17 mouse cellular contexts compared by ENCODE assay signal in the genomic region with DNA sequence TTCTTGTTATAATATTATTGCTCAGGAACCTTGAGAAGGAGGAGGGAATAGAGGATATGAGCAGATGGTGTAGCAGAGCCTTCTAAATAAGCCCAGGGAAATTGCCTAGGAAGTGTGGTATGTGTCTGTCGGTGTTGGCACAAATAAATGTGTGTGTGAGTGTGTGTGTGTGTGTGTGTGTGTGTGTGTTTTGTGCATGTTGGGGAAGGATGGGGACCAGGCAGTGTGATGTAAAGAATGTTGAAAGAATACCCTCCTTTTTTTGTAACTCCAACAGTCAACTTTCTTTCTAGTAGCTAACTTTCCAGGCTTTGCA.
A peak's percentile ranks its signal among the peaks of the same experiment; 100 is the strongest.
DNase-seq lines count a peak whose midpoint lies in the region; ATAC-seq and TF ChIP-seq lines count a peak whose summit lies in the region.
"Had no signal": no experiment of that assay in that cellular context is flagged by ENCODE, and none has a peak within 500 bp of the region (broad histone marks: within the 10 kb centered on the region; RNA-seq: fewer than 3 reads in every experiment).

No protein-coding gene starts in this region.

- no peak overlapping the region for H3K27ac ChIP-seq in lung, postnatal 0 days (ENCODE audit: low read length)
- H3K27ac ChIP-seq: heart, embryonic 10.5 days had no signal

- no peaks in the 10 kb centered on the region for H3K4me1 ChIP-seq in lung, postnatal 0 days (ENCODE audit: insufficient read depth, low read depth, low read length)
- H3K4me1 ChIP-seq: heart, embryonic 10.5 days had no signal

- 73% methylated on average over 1 of the region's 1 CpGs for WGBS in lung, postnatal 0 days

- no peak for TF ChIP-seq EP300 in lung, postnatal 0 days (IDR thresholded peaks at IDR 0.05)

- peak; percentile 16 for DNase-seq in cerebellum, adult 11 months
- peak; percentile 3 to 28 for DNase-seq in layer of hippocampus, adult 18-20 months (ENCODE audit: low spot score in 2 of 2)
- DNase-seq in layer of hippocampus, postnatal 10 days (ENCODE audit: low spot score in 2 of 2) = no peak
- DNase-seq in brain, embryonic 18.5 days (ENCODE audit: low read depth, low spot score) = peak; percentile 24
- peak; percentile 19 to 24 for DNase-seq in cerebellum, postnatal 36 days
- no peak for DNase-seq in gastrocnemius, adult 8-10 months (ENCODE audit: low spot score in 2 of 2)
- DNase-seq in lung, postnatal 0 days (ENCODE audit: low spot score) = no peak
- DNase-seq: adrenal gland, postnatal 25 days; gastrocnemius, postnatal 14 days; kidney, adult 2 months; kidney, postnatal 36 days; lung, embryonic 14.5 days; midbrain, embryonic 14.5 days; thymus, postnatal 25 days had no signal

- ATAC-seq in cerebellum, adult (ENCODE audit: insufficient number of reproducible peaks, low FRiP score, low TSS enrichment) = no peak
- no peak for ATAC-seq in lung, postnatal 0 days
- ATAC-seq: hindbrain, embryonic 16.5 days had no signal

- no peaks in the 10 kb centered on the region for H3K27me3 ChIP-seq in lung, postnatal 0 days (replicated peaks; ENCODE audit: insufficient read depth, low read length)

- no peaks in the 10 kb centered on the region for H3K9me3 ChIP-seq in lung, postnatal 0 days (ENCODE audit: low read length)
- H3K9me3 ChIP-seq: heart, embryonic 10.5 days had no signal

- TF ChIP-seq CTCF in lung, postnatal 0 days (IDR thresholded peaks at IDR 0.05) = no peak

- H3K36me3 ChIP-seq in lung, postnatal 0 days (ENCODE audit: insufficient read depth, low read length) = no peaks in the 10 kb centered on the region
- H3K36me3 ChIP-seq: heart, embryonic 10.5 days had no signal

- no peak overlapping the region for H3K4me3 ChIP-seq in lung, postnatal 0 days (ENCODE audit: low read depth, low read length)
- H3K4me3 ChIP-seq: heart, embryonic 10.5 days had no signal

- no peak overlapping the region for H3K4me2 ChIP-seq in lung, postnatal 0 days (replicated peaks; ENCODE audit: low read depth, low read length)
- H3K4me2 ChIP-seq: lung, embryonic 14.5 days had no signal

- no peak overlapping the region for H3K9ac ChIP-seq in lung, postnatal 0 days (replicated peaks; ENCODE audit: low read depth)
- H3K9ac ChIP-seq: lung, embryonic 14.5 days had no signal

Comparison
In these comparisons a context has a peak if more than half of its experiments do, and no peak if none do; other contexts are left out.
1. DNase-seq: peak in cerebellum, adult 11 months (single experiment), layer of hippocampus, adult 18-20 months (2 of 2), brain, embryonic 18.5 days (single experiment) and cerebellum, postnatal 36 days (2 of 2); none in layer of hippocampus, postnatal 10 days (0 of 2), gastrocnemius, adult 8-10 months (0 of 2) and lung, postnatal 0 days (single experiment).